10 mouse cellular contexts compared by ENCODE assay signal in genomic region chr7:44466006-44466887, GRCm38 (mm10). TPM values are rescaled to one million over a fixed set of nuclear protein-coding genes. Genes with fewer than 3 reads are reported as not detected.
DNase-seq lines count a peak whose midpoint lies in the region; ATAC-seq lines count a peak whose summit lies in the region.
"Had no signal": no experiment of that assay in that cellular context is flagged by ENCODE, and none has a peak within 500 bp of the region (broad histone marks: within the 10 kb centered on the region; RNA-seq: fewer than 3 reads in every experiment).

No protein-coding gene starts in this region.

- no peak for ATAC-seq in liver, embryonic 12.5 days
- ATAC-seq in monocyte, adult 5-6 weeks (replicated peaks; ENCODE audit: insufficient number of reproducible peaks, low FRiP score, low TSS enrichment, poor library complexity, severe bottlenecking): no peak
- no peak for ATAC-seq in erythroblast, adult 5-6 weeks (replicated peaks; ENCODE audit: low FRiP score, poor library complexity, severe bottlenecking)
- no peak for ATAC-seq in granulocyte monocyte progenitor cell, adult 5-6 weeks (replicated peaks; ENCODE audit: poor library complexity, severe bottlenecking)

- WGBS in liver, embryonic 12.5 days (ENCODE audit: insufficient replicate concordance): 74% methylated on average over 10 of the region's 10 CpGs

- 0 out of 2 replicates have a peak overlapping the region, but pooled peaks have one; percentile 33 for H3K27ac ChIP-seq in liver, embryonic 12.5 days

- H3K9me3 ChIP-seq in liver, embryonic 12.5 days (replicated peaks): no peaks in the 10 kb centered on the region

- H3K9ac ChIP-seq in liver, embryonic 12.5 days: 0 out of 2 replicates have a peak overlapping the region, but pooled peaks have one; percentile 35

- H3K4me2 ChIP-seq in liver, embryonic 12.5 days: peak overlapping the region; percentile 24

- peaks cover 18% of the 10 kb centered on the region for H3K36me3 ChIP-seq in liver, embryonic 12.5 days

- peaks cover 84% of the 10 kb centered on the region for H3K4me1 ChIP-seq in liver, embryonic 12.5 days

- DNase-seq in frontal cortex, postnatal 10 days (ENCODE audit: low spot score in 2 of 2): peak; percentile 31 to 32
- DNase-seq in frontal cortex, adult 2 months (ENCODE audit: extremely low spot score in 1 of 2, low spot score in 1 of 2): no peak
- peak; percentile 17 for DNase-seq in urinary bladder, adult 2 months (ENCODE audit: low spot score)
- no peak for DNase-seq in urinary bladder, postnatal 25 days (ENCODE audit: low spot score)

- H3K27me3 ChIP-seq in liver, embryonic 12.5 days (replicated peaks): peaks cover 49% of the 10 kb centered on the region

- no peak overlapping the region for H3K4me3 ChIP-seq in liver, embryonic 12.5 days

RNA-seq across cellular contexts. Expression of gene Aspdh, which starts 1.1 kb away (rescaled TPM):
- 12.2 and 14.4 TPM in 2 replicates for polyA plus RNA-seq in frontal cortex, adult 2 months (2012; rRNA removed)
- 0.10 and 0.22 TPM in 2 replicates for polyA plus RNA-seq in urinary bladder, adult 2 months (2012; rRNA removed)
- 5.5 and 6.4 TPM in 2 replicates for polyA plus RNA-seq in liver, embryonic 12.5 days (2016; fragmentation: Nextera tagmentation; extraction: Ambion mirVana)
- total RNA-seq in monocyte, adult 5-6 weeks (2017): not detected in 3 replicates
- not detected in 2 replicates for total RNA-seq in erythroblast, adult 5-6 weeks (2015; ENCODE audit: low replicate concordance)
- total RNA-seq in erythroblast, adult 5-6 weeks (2017; ENCODE audit: low replicate concordance): not detected in 2 replicates
- total RNA-seq in granulocyte monocyte progenitor cell, adult 5-6 weeks (2014; fragmentation: Nextera tagmentation): not detected in 2 replicates
- not detected in 2 replicates for total RNA-seq in granulocyte monocyte progenitor cell, adult 5-6 weeks (2017)
- total RNA-seq: hematopoietic stem cell, adult 5-6 weeks had no signal
- polyA plus RNA-seq: embryonic facial prominence, embryonic 11.5 days had no signal

RNA-seq across cellular contexts. Expression of gene Josd2, which starts 1.5 kb away (rescaled TPM):
- 169 and 184 TPM in 2 replicates for polyA plus RNA-seq in frontal cortex, adult 2 months (2012; rRNA removed)
- polyA plus RNA-seq in urinary bladder, adult 2 months (2012; rRNA removed): 85.0 and 110 TPM in 2 replicates
- polyA plus RNA-seq in liver, embryonic 12.5 days (2016; fragmentation: Nextera tagmentation; extraction: Ambion mirVana): 189 and 194 TPM in 2 replicates
- 12.9 to 40.9 TPM (median 17.1 TPM) in 3 replicates for total RNA-seq in monocyte, adult 5-6 weeks (2017)
- 6.7 and 43.7 TPM in 2 replicates for total RNA-seq in erythroblast, adult 5-6 weeks (2015; ENCODE audit: low replicate concordance)
- total RNA-seq in erythroblast, adult 5-6 weeks (2017; ENCODE audit: low replicate concordance): 33.7 and 59.7 TPM in 2 replicates
- 26.4 and 62.3 TPM in 2 replicates for total RNA-seq in granulocyte monocyte progenitor cell, adult 5-6 weeks (2014; fragmentation: Nextera tagmentation)
- 15.9 and 31.2 TPM in 2 replicates for total RNA-seq in granulocyte monocyte progenitor cell, adult 5-6 weeks (2017)

RNA-seq across cellular contexts. Expression of gene Emc10, which starts 30.1 kb away (rescaled TPM):
- polyA plus RNA-seq in frontal cortex, adult 2 months (2012; rRNA removed): 252 and 282 TPM in 2 replicates
- 127 TPM in 2 replicates for polyA plus RNA-seq in urinary bladder, adult 2 months (2012; rRNA removed)
- 70.6 and 74.8 TPM in 2 replicates for polyA plus RNA-seq in liver, embryonic 12.5 days (2016; fragmentation: Nextera tagmentation; extraction: Ambion mirVana)
- 21.7 to 29.0 TPM (median 23.3 TPM) in 3 replicates for total RNA-seq in monocyte, adult 5-6 weeks (2017)
- 17.9 and 19.2 TPM in 2 replicates for total RNA-seq in erythroblast, adult 5-6 weeks (2015; ENCODE audit: low replicate concordance)
- 12.4 and 13.4 TPM in 2 replicates for total RNA-seq in erythroblast, adult 5-6 weeks (2017; ENCODE audit: low replicate concordance)
- total RNA-seq in granulocyte monocyte progenitor cell, adult 5-6 weeks (2014; fragmentation: Nextera tagmentation): 63.1 and 126 TPM in 2 replicates
- total RNA-seq in granulocyte monocyte progenitor cell, adult 5-6 weeks (2017): 33.7 and 42.0 TPM in 2 replicates

RNA-seq across cellular contexts. Expression of gene Fam71e1, which starts 30.1 kb away (rescaled TPM):
- polyA plus RNA-seq in frontal cortex, adult 2 months (2012; rRNA removed): 27.3 and 33.6 TPM in 2 replicates
- 10.0 and 12.5 TPM in 2 replicates for polyA plus RNA-seq in urinary bladder, adult 2 months (2012; rRNA removed)
- 2.8 and 3.3 TPM in 2 replicates for polyA plus RNA-seq in liver, embryonic 12.5 days (2016; fragmentation: Nextera tagmentation; extraction: Ambion mirVana)
- 2.0 TPM in 1 of 3 replicates, not detected in the others for total RNA-seq in monocyte, adult 5-6 weeks (2017)
- total RNA-seq in erythroblast, adult 5-6 weeks (2015; ENCODE audit: low replicate concordance): not detected in 2 replicates
- total RNA-seq in erythroblast, adult 5-6 weeks (2017; ENCODE audit: low replicate concordance): not detected in 2 replicates
- total RNA-seq in granulocyte monocyte progenitor cell, adult 5-6 weeks (2014; fragmentation: Nextera tagmentation): 12.3 TPM in 1 of 2 replicates, not detected in the other
- 0.67 and 3.0 TPM in 2 replicates for total RNA-seq in granulocyte monocyte progenitor cell, adult 5-6 weeks (2017)
- total RNA-seq: hematopoietic stem cell, adult 5-6 weeks had no signal

RNA-seq across cellular contexts. Expression of gene Lrrc4b, which starts 37.4 kb away (rescaled TPM):
- polyA plus RNA-seq in frontal cortex, adult 2 months (2012; rRNA removed): 230 and 247 TPM in 2 replicates
- polyA plus RNA-seq in urinary bladder, adult 2 months (2012; rRNA removed): 1.7 and 2.3 TPM in 2 replicates
- polyA plus RNA-seq in liver, embryonic 12.5 days (2016; fragmentation: Nextera tagmentation; extraction: Ambion mirVana): 0.07 TPM in 1 of 2 replicates, not detected in the other
- not detected in 3 replicates for total RNA-seq in monocyte, adult 5-6 weeks (2017)
- total RNA-seq in erythroblast, adult 5-6 weeks (2015; ENCODE audit: low replicate concordance): not detected in 2 replicates
- total RNA-seq in erythroblast, adult 5-6 weeks (2017; ENCODE audit: low replicate concordance): not detected in 2 replicates
- total RNA-seq in granulocyte monocyte progenitor cell, adult 5-6 weeks (2014; fragmentation: Nextera tagmentation): not detected in 2 replicates
- not detected in 2 replicates for total RNA-seq in granulocyte monocyte progenitor cell, adult 5-6 weeks (2017)
- total RNA-seq: hematopoietic stem cell, adult 5-6 weeks had no signal

Comparison
In these comparisons a context has a peak if more than half of its experiments do, and no peak if none do; other contexts are left out.
1. DNase-seq: peak in frontal cortex, postnatal 10 days (2 of 2) and urinary bladder, adult 2 months (single experiment); none in frontal cortex, adult 2 months (0 of 2) and urinary bladder, postnatal 25 days (single experiment).